In genomic region chr7:129506894-129507293, GRCm38 (mm10) we compare ENCODE assay signal across 8 mouse cellular contexts.
DNase-seq lines count a peak whose midpoint lies in the region; ATAC-seq and TF ChIP-seq lines count a peak whose summit lies in the region.

No protein-coding gene starts in this region.

- H3K36me3 ChIP-seq in forebrain, postnatal 0 days (ENCODE audit: insufficient read depth) = no peaks in the 10 kb centered on the region
- no peaks in the 10 kb centered on the region for H3K36me3 ChIP-seq in forebrain, embryonic 12.5 days (replicated peaks)
- no peaks in the 10 kb centered on the region for H3K36me3 ChIP-seq in liver, embryonic 14.5 days (replicated peaks; ENCODE audit: control insufficient read depth, insufficient read depth, low read depth)
- H3K36me3 ChIP-seq in forebrain, embryonic 16.5 days (ENCODE audit: control insufficient read depth, insufficient read depth) = no peaks in the 10 kb centered on the region

- H3K27ac ChIP-seq in forebrain, postnatal 0 days (ENCODE audit: low read depth, low read length) = no peak overlapping the region
- H3K27ac ChIP-seq in forebrain, embryonic 12.5 days = no peak overlapping the region
- H3K27ac ChIP-seq in liver, embryonic 14.5 days = no peak overlapping the region
- no peak overlapping the region for H3K27ac ChIP-seq in forebrain, embryonic 16.5 days (ENCODE audit: low read length)

- no peaks in the 10 kb centered on the region for H3K4me1 ChIP-seq in forebrain, postnatal 0 days (ENCODE audit: insufficient read depth)
- H3K4me1 ChIP-seq in forebrain, embryonic 12.5 days = no peaks in the 10 kb centered on the region
- no peaks in the 10 kb centered on the region for H3K4me1 ChIP-seq in liver, embryonic 14.5 days (replicated peaks; ENCODE audit: control insufficient read depth in 2 of 2, insufficient read depth in 2 of 2, low read length in 1 of 2)
- no peaks in the 10 kb centered on the region for H3K4me1 ChIP-seq in forebrain, embryonic 16.5 days (replicated peaks; ENCODE audit: control insufficient read depth, insufficient read depth, low read length)

- H3K27me3 ChIP-seq in forebrain, postnatal 0 days (ENCODE audit: insufficient read depth, low read length) = no peaks in the 10 kb centered on the region
- H3K27me3 ChIP-seq in forebrain, embryonic 12.5 days = 0 out of 2 replicates have a peak, but pooled peaks cover 5% of the 10 kb centered on the region
- no peaks in the 10 kb centered on the region for H3K27me3 ChIP-seq in liver, embryonic 14.5 days (ENCODE audit: control insufficient read depth, insufficient read depth, low read length)
- no peaks in the 10 kb centered on the region for H3K27me3 ChIP-seq in forebrain, embryonic 16.5 days (replicated peaks; ENCODE audit: control insufficient read depth, insufficient read depth, low read length)

- DNase-seq in forebrain, postnatal 0 days = peak; percentile 84
- DNase-seq in liver, embryonic 14.5 days (ENCODE audit: low read depth in 3 of 3, low spot score in 3 of 3) = no peak
- DNase-seq in liver = no peak
- DNase-seq in adipocyte (ENCODE audit: low spot score) = peak; percentile 58
- peak; percentile 55 to 71 for DNase-seq in left cerebral cortex, postnatal 25 days (ENCODE audit: low spot score in 2 of 2)
- no peak for DNase-seq in urinary bladder, postnatal 10 days (ENCODE audit: low spot score)

- no peak overlapping the region for H3K4me2 ChIP-seq in forebrain, postnatal 0 days (ENCODE audit: low read depth)
- no peak overlapping the region for H3K4me2 ChIP-seq in forebrain, embryonic 12.5 days
- H3K4me2 ChIP-seq in liver, embryonic 14.5 days (ENCODE audit: low read depth) = no peak overlapping the region
- no peak overlapping the region for H3K4me2 ChIP-seq in forebrain, embryonic 16.5 days (ENCODE audit: low read length)

- intact Hi-C loops in left cerebral cortex, postnatal 25 days (cut with DNase I) = loop anchor here (1.0 to 2.0 kb wide), 2 partner anchors 272 to 647 kb away; no protein-coding TSS in a partner anchor

- no peaks in the 10 kb centered on the region for H3K9me3 ChIP-seq in forebrain, postnatal 0 days (ENCODE audit: low read length)
- no peaks in the 10 kb centered on the region for H3K9me3 ChIP-seq in forebrain, embryonic 12.5 days
- no peaks in the 10 kb centered on the region for H3K9me3 ChIP-seq in liver, embryonic 14.5 days (ENCODE audit: control insufficient read depth, low read length)
- H3K9me3 ChIP-seq in forebrain, embryonic 16.5 days (ENCODE audit: control insufficient read depth, low read length) = no peaks in the 10 kb centered on the region

- no peak for TF ChIP-seq EP300 in liver, embryonic 14.5 days (IDR thresholded peaks at IDR 0.05; ENCODE audit: low read depth)

- no peak for ATAC-seq in forebrain, postnatal 0 days
- ATAC-seq in forebrain, embryonic 12.5 days (ENCODE audit: low FRiP score) = no peak
- ATAC-seq in liver, embryonic 14.5 days (ENCODE audit: insufficient read depth) = no peak
- no peak for ATAC-seq in forebrain, embryonic 16.5 days

- TF ChIP-seq CTCF in forebrain, postnatal 0 days (IDR thresholded peaks at IDR 0.05; ENCODE audit: low read depth) = peak; percentile 86
- TF ChIP-seq CTCF in liver, embryonic 14.5 days (IDR thresholded peaks at IDR 0.05; ENCODE audit: low read depth) = peak; percentile 38; the same call in 1 of the 2 replicates

- H3K4me3 ChIP-seq in forebrain, postnatal 0 days (ENCODE audit: low read depth, low read length) = no peak overlapping the region
- H3K4me3 ChIP-seq in forebrain, embryonic 12.5 days (replicated peaks) = no peak overlapping the region
- no peak overlapping the region for H3K4me3 ChIP-seq in liver, embryonic 14.5 days (ENCODE audit: insufficient read depth in 1 of 2, low read depth in 2 of 2, low read length in 2 of 2)
- H3K4me3 ChIP-seq in forebrain, embryonic 16.5 days (replicated peaks; ENCODE audit: low read length) = no peak overlapping the region

- 38% methylated on average over 2 of the region's 2 CpGs for WGBS in forebrain, postnatal 0 days
- 26% methylated on average over 2 of the region's 2 CpGs for WGBS in forebrain, embryonic 12.5 days
- 17% methylated on average over 2 of the region's 2 CpGs for WGBS in liver, embryonic 14.5 days (ENCODE audit: insufficient replicate concordance)
- WGBS in forebrain, embryonic 16.5 days = 34% methylated on average over 2 of the region's 2 CpGs

- no peak overlapping the region for H3K9ac ChIP-seq in forebrain, postnatal 0 days
- no peak overlapping the region for H3K9ac ChIP-seq in forebrain, embryonic 12.5 days
- no peak overlapping the region for H3K9ac ChIP-seq in liver, embryonic 14.5 days (replicated peaks)
- H3K9ac ChIP-seq in forebrain, embryonic 16.5 days (replicated peaks; ENCODE audit: low read depth, low read length) = no peak overlapping the region

Comparison
In these comparisons a context has a peak if more than half of its experiments do, and no peak if none do; other contexts are left out.
1. DNase-seq: peak in forebrain, postnatal 0 days (single experiment), adipocyte (single experiment) and left cerebral cortex, postnatal 25 days (2 of 2); none in liver, embryonic 14.5 days (0 of 3), liver (single experiment) and urinary bladder, postnatal 10 days (single experiment).